Mouse (Mus musculus): Measurements from ENCODE around the gene Pth1r.

DNA sequence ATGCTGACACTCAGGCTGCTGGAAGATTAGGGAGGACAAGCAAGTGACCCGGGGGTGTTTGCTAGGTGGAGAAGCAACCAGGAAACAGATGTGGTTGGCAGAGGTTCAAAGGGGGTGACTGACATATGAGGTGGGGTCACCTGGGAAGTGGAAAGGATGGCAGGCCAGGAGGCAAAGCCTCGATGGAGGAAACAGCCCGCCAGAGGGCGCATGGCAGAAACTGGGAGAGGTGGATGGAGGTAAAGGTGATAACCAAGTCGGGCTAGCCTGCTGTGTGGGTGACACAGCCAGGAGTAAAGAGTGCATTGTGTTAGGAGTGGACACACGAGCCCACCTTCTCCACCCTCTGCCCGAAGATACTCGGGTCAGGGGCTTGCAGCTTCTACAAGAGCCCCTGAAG, 17.1 kb downstream of the Pth1r start:
- TF ChIP-seq POLR2A (IDR thresholded peaks at IDR 0.05; ENCODE audit: borderline replicate concordance, extremely low read depth, insufficient read depth, insufficient read length, poor library complexity, severe bottlenecking) (no peak), CTCF (IDR thresholded peaks at IDR 0.05; ENCODE audit: borderline replicate concordance, extremely low read depth, insufficient read depth, insufficient read length) (peak; percentile 78)

Data from brain, embryonic 14.5 days (tissue).